In the genomic region with DNA sequence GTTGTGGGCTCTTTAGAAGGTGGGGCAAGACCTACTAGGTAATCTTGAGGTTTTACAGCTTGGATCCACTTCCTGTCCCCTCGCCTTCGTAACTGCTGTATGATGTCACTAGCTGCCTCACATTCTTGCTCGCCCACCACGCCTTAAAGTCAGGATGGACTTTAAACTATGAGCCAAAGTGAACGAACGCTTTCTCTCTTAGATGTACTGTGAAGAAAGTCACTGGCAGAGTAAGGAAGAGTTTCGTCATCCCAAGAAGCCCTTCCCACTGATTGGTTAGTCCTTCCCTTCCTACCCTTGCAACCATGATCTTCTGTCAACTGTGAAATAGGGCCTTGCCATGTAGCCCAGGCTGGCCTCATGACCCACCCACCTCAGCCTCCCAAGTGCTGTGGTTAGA, we compare ENCODE assay signal across 20 mouse cellular contexts.
A peak's percentile ranks its signal among the peaks of the same experiment; 100 is the strongest.
DNase-seq lines count a peak whose midpoint lies in the region; ATAC-seq lines count a peak whose summit lies in the region.
"Had no signal": no experiment of that assay in that cellular context is flagged by ENCODE, and none has a peak within 500 bp of the region (broad histone marks: within the 10 kb centered on the region; RNA-seq: fewer than 3 reads in every experiment).

No protein-coding gene starts in this region.

- H3K4me1 ChIP-seq in midbrain, embryonic 11.5 days (ENCODE audit: control insufficient read depth, insufficient read depth, low read length): no peaks in the 10 kb centered on the region
- H3K4me1 ChIP-seq in midbrain, embryonic 15.5 days: no peaks in the 10 kb centered on the region
- H3K4me1 ChIP-seq in intestine, embryonic 16.5 days (ENCODE audit: control insufficient read depth, insufficient read depth, low read length): no peaks in the 10 kb centered on the region

- no peaks in the 10 kb centered on the region for H3K9me3 ChIP-seq in midbrain, embryonic 11.5 days (ENCODE audit: control insufficient read depth, low read length)
- H3K9me3 ChIP-seq in midbrain, embryonic 15.5 days: no peaks in the 10 kb centered on the region
- H3K9me3 ChIP-seq in intestine, embryonic 16.5 days (ENCODE audit: control insufficient read depth, low read length): no peaks in the 10 kb centered on the region
- H3K9me3 ChIP-seq: embryonic facial prominence, embryonic 13.5 days; hindbrain, embryonic 13.5 days had no signal

- no peak overlapping the region for H3K27ac ChIP-seq in midbrain, embryonic 11.5 days (ENCODE audit: low read depth, low read length)
- no peak overlapping the region for H3K27ac ChIP-seq in midbrain, embryonic 15.5 days
- 0 out of 2 replicates have a peak overlapping the region, but pooled peaks have one; percentile 18 for H3K27ac ChIP-seq in intestine, embryonic 16.5 days (ENCODE audit: low read length)
- H3K27ac ChIP-seq: embryonic facial prominence, embryonic 13.5 days; hindbrain, embryonic 13.5 days; hindbrain, postnatal 0 days had no signal

- H3K27me3 ChIP-seq in midbrain, embryonic 11.5 days (ENCODE audit: control insufficient read depth, insufficient read depth, low read length): no peaks in the 10 kb centered on the region
- no peaks in the 10 kb centered on the region for H3K27me3 ChIP-seq in midbrain, embryonic 15.5 days (replicated peaks)
- no peaks in the 10 kb centered on the region for H3K27me3 ChIP-seq in intestine, embryonic 16.5 days (replicated peaks; ENCODE audit: control insufficient read depth, insufficient read depth, low read length)
- H3K27me3 ChIP-seq: CH12.LX; embryonic facial prominence, embryonic 13.5 days; hindbrain, embryonic 13.5 days had no signal

- no peak overlapping the region for H3K9ac ChIP-seq in midbrain, embryonic 11.5 days (ENCODE audit: low read length)
- H3K9ac ChIP-seq in midbrain, embryonic 15.5 days: no peak overlapping the region
- no peak overlapping the region for H3K9ac ChIP-seq in intestine, embryonic 16.5 days (ENCODE audit: low read depth, low read length)
- H3K9ac ChIP-seq: embryonic facial prominence, embryonic 13.5 days; hindbrain, embryonic 13.5 days had no signal

- no peak overlapping the region for H3K4me3 ChIP-seq in midbrain, embryonic 11.5 days (ENCODE audit: low read depth, low read length)
- no peak overlapping the region for H3K4me3 ChIP-seq in midbrain, embryonic 15.5 days
- H3K4me3 ChIP-seq in intestine, embryonic 16.5 days (ENCODE audit: low read length): no peak overlapping the region
- H3K4me3 ChIP-seq: embryonic facial prominence, embryonic 13.5 days; hindbrain, embryonic 13.5 days had no signal

- peak; percentile 0 for DNase-seq in midbrain, embryonic 11.5 days (ENCODE audit: low spot score, missing footprints)
- peak; percentile 29 for DNase-seq in R1 (ENCODE audit: low read depth, low spot score)
- DNase-seq in yolk sac, embryonic 10.5 days (ENCODE audit: low spot score): peak; percentile 39
- DNase-seq in kidney, postnatal 14 days: no peak
- DNase-seq in B cell, adult 2 months: no peak
- DNase-seq: adrenal gland, postnatal 14 days; cerebellum, adult 18-20 months; cerebellum, adult 9-11 months; cerebellum, postnatal 36 days; gastrocnemius, postnatal 36 days; heart, adult 11 months; heart, postnatal 10 days; kidney, adult 11 months had no signal

- peaks cover 11% of the 10 kb centered on the region for H3K36me3 ChIP-seq in midbrain, embryonic 11.5 days (ENCODE audit: control insufficient read depth, insufficient read depth, low read length)
- H3K36me3 ChIP-seq in midbrain, embryonic 15.5 days (replicated peaks): peaks cover 38% of the 10 kb centered on the region
- H3K36me3 ChIP-seq in intestine, embryonic 16.5 days (ENCODE audit: control insufficient read depth, insufficient read depth, low read length): peaks cover 4% of the 10 kb centered on the region; the same call in 1 of the 2 replicates

- ATAC-seq in midbrain, embryonic 11.5 days (ENCODE audit: low FRiP score): no peak
- no peak for ATAC-seq in midbrain, embryonic 15.5 days (replicated peaks)
- ATAC-seq in intestine, embryonic 16.5 days: peak; percentile 68
- no peak for ATAC-seq in erythroblast, adult 5-6 weeks (replicated peaks; ENCODE audit: low FRiP score, poor library complexity, severe bottlenecking)
- ATAC-seq: hindbrain, postnatal 0 days had no signal

- WGBS in midbrain, embryonic 11.5 days: 92% methylated on average over 7 of the region's 7 CpGs
- WGBS in midbrain, embryonic 15.5 days: 95% methylated on average over 7 of the region's 7 CpGs
- WGBS in intestine, embryonic 16.5 days: 70% methylated on average over 7 of the region's 7 CpGs

- no peak overlapping the region for H3K4me2 ChIP-seq in midbrain, embryonic 11.5 days
- H3K4me2 ChIP-seq in midbrain, embryonic 15.5 days: no peak overlapping the region
- H3K4me2 ChIP-seq in intestine, embryonic 16.5 days (ENCODE audit: low read depth, low read length): no peak overlapping the region
- H3K4me2 ChIP-seq: embryonic facial prominence, embryonic 13.5 days; hindbrain, embryonic 13.5 days had no signal

Comparison
In these comparisons a context has a peak if more than half of its experiments do, and no peak if none do; other contexts are left out.
1. DNase-seq: peak in midbrain, embryonic 11.5 days (single experiment), R1 (single experiment) and yolk sac, embryonic 10.5 days (single experiment); none in kidney, postnatal 14 days (single experiment) and B cell, adult 2 months (0 of 2).